Mouse (Mus musculus): Measurements from ENCODE around the gene Rimklb.
"Not testable (repeated sequence)": the region's sequence is repeated elsewhere in the genome, so short reads cannot be mapped to it uniquely, and the experiment has no call there.

The Rimklb gene

GRCm38 (mm10) chr6:122496501-122496900, 2.1 kb downstream of the Rimklb start:
- ATAC-seq (ENCODE audit: low TSS enrichment), result peak; percentile 39; the same call in 1 of the 2 replicates

GRCm38 (mm10) chr6:122495082-122495881, 3.3 kb downstream of the Rimklb start:
- no peak for ATAC-seq (ENCODE audit: low TSS enrichment)

GRCm38 (mm10) chr6:122493799-122494472, 4.6 kb downstream of the Rimklb start:
- ATAC-seq (ENCODE audit: low TSS enrichment), result no peak

- no peak for ATAC-seq (ENCODE audit: low TSS enrichment)
Observed at GRCm38 (mm10) chr6:122492479-122492878, 6.1 kb downstream of the Rimklb start.

- peak; percentile 70 for ATAC-seq (ENCODE audit: low TSS enrichment)
Observed at GRCm38 (mm10) chr6:122491557-122491956, 7.0 kb downstream of the Rimklb start.

- no peak for ATAC-seq (ENCODE audit: low TSS enrichment)
Observed at GRCm38 (mm10) chr6:122490929-122491512, 7.5 kb downstream of the Rimklb start.

GRCm38 (mm10) chr6:122486297-122487117, 12.1 kb downstream of the Rimklb start:
- peak; percentile 56 for ATAC-seq (ENCODE audit: low TSS enrichment)

- peak; percentile 66 for ATAC-seq (ENCODE audit: low TSS enrichment)
Observed at GRCm38 (mm10) chr6:122485401-122486296, 12.9 kb downstream of the Rimklb start.

GRCm38 (mm10) chr6:122478062-122478461, 20.5 kb downstream of the Rimklb start:
- ATAC-seq (ENCODE audit: low TSS enrichment), result no peak

GRCm38 (mm10) chr6:122471461-122471860, 27.1 kb downstream of the Rimklb start:
- not testable (repeated sequence) for ATAC-seq (ENCODE audit: low TSS enrichment)

GRCm38 (mm10) chr6:122470240-122470639, 28.3 kb downstream of the Rimklb start:
- no peak for ATAC-seq (ENCODE audit: low TSS enrichment)

- no peak for ATAC-seq (ENCODE audit: low TSS enrichment)
Observed at GRCm38 (mm10) chr6:122469030-122469640, 29.4 kb downstream of the Rimklb start.

- ATAC-seq (ENCODE audit: low TSS enrichment), result no peak
Observed at GRCm38 (mm10) chr6:122466092-122466713, 32.4 kb downstream of the Rimklb start.

GRCm38 (mm10) chr6:122458946-122459693, 39.4 kb downstream of the Rimklb start:
- ATAC-seq (ENCODE audit: low TSS enrichment), result peak; percentile 59

GRCm38 (mm10) chr6:122447848-122448247, 50.7 kb downstream of the Rimklb start:
- ATAC-seq (ENCODE audit: low TSS enrichment), result peak; percentile 64

- no peak for ATAC-seq (ENCODE audit: low TSS enrichment)
Observed at GRCm38 (mm10) chr6:122445215-122445614, 53.3 kb downstream of the Rimklb start.

- no peak for ATAC-seq (ENCODE audit: low TSS enrichment)
Observed at GRCm38 (mm10) chr6:122440632-122441226, 57.8 kb downstream of the Rimklb start.

GRCm38 (mm10) chr6:122439249-122439648, 59.3 kb downstream of the Rimklb start:
- ATAC-seq (ENCODE audit: low TSS enrichment), result no peak

- no peak for ATAC-seq (ENCODE audit: low TSS enrichment)
Observed at GRCm38 (mm10) chr6:122435270-122435669, 63.3 kb downstream of the Rimklb start.
